Mouse (Mus musculus) liver, embryonic 11.5 days (tissue): Measurements from ENCODE around the gene Mcm7. TPM values are rescaled to one million over a fixed set of nuclear protein-coding genes. Genes with fewer than 3 reads are reported as not detected.

ENCODE experiments used
- ATAC-seq: fragments of 200-750 bp; cut with Nextera tagmentation; replicated peaks from 2 replicates; pipeline ENCODE4 v1.8.0; 2017; ENCODE audit warnings: moderate number of reproducible peaks, mild to moderate bottlenecking, moderate TSS enrichment, moderate library complexity; ENCODE audit not compliant: low FRiP score
- DNase-seq: peaks from one replicate; pipeline ENCODE4 v3.0.0-alpha.2; 2017; ENCODE audit warnings: low spot score
- H3K27ac ChIP-seq: fragments of 300-500 bp; sonication (generic); 2 replicates; pipeline ENCODE4 v1.5.1; 2014; ENCODE audit warnings: mild to moderate bottlenecking, low read depth, low read length, control low read depth
- H3K27me3 ChIP-seq: fragments of 300-500 bp; sonication (generic); replicated peaks from 2 replicates; pipeline ENCODE4 v1.6.1; 2014; ENCODE audit warnings: low read length, mixed read lengths; ENCODE audit not compliant: control insufficient read depth, insufficient read depth
- H3K36me3 ChIP-seq: fragments of 300-500 bp; sonication (generic); 2 replicates; pipeline ENCODE4 v1.6.1; 2014; ENCODE audit warnings: mild to moderate bottlenecking, low read length, moderate library complexity, mixed read lengths; ENCODE audit not compliant: control insufficient read depth, insufficient read depth
- H3K4me1 ChIP-seq: fragments of 300-500 bp; sonication (generic); replicated peaks from 2 replicates; pipeline ENCODE4 v1.6.1; 2014; ENCODE audit warnings: low read length, mixed read lengths; ENCODE audit not compliant: control insufficient read depth, insufficient read depth
- H3K4me2 ChIP-seq: fragments of 300-500 bp; sonication (generic); 2 replicates; pipeline ENCODE4 v1.6.1; 2014; ENCODE audit warnings: mild to moderate bottlenecking, control low read depth, moderate library complexity
- H3K4me3 ChIP-seq: fragments of 300-500 bp; sonication (generic); 2 replicates; pipeline ENCODE4 v1.5.1; 2014; ENCODE audit warnings: low read depth, low read length, control low read depth
- H3K9ac ChIP-seq: fragments of 300-500 bp; sonication (generic); 2 replicates; pipeline ENCODE4 v1.6.1; 2014; ENCODE audit warnings: low read depth, low read length, control low read depth
- H3K9me3 ChIP-seq: fragments of 300-500 bp; sonication (generic); 2 replicates; pipeline ENCODE4 v1.6.1; 2016; ENCODE audit warnings: low read length, inconsistent platforms, mixed read lengths; ENCODE audit not compliant: control insufficient read depth
- WGBS: fragments of 180-500 bp; shearing (Covaris S2); extraction: QIAGEN DNeasy Blood & Tissue Kit; methylation state at CpG from one replicate; pipeline ENCODE4 v1.1.7; 2014; 5-methylcytosine and 5-hydroxymethylcytosine counted together
- polyA plus RNA-seq: library from polyadenylated mRNA; unstranded; fragments of >200 nt; fragmentation: Nextera tagmentation; extraction: Ambion mirVana; gene quantifications from 2 replicates; pipeline ENCODE4 v1.2.1, GENCODE M21; 2014

Mcm7 gene
- polyA plus RNA-seq, 1 experiment from 2014 or later, result 308 TPM

- DNase-seq, result no peak
- WGBS, result 77% methylated on average over 10 of the region's 10 CpGs
- no peaks in the 10 kb centered on the region for H3K27me3 ChIP-seq
- no peak overlapping the region for H3K4me3 ChIP-seq
- no peak overlapping the region; the same call in 1 of the 2 replicates for H3K4me2 ChIP-seq
- no peaks in the 10 kb centered on the region for H3K9me3 ChIP-seq
- H3K4me1 ChIP-seq, result peaks cover 16% of the 10 kb centered on the region
- no peak overlapping the region for H3K9ac ChIP-seq
- no peak overlapping the region for H3K27ac ChIP-seq
- ATAC-seq, result no peak
- H3K36me3 ChIP-seq, result peaks cover 61% of the 10 kb centered on the region
Measured at GRCm38 (mm10) chr5:138163610-138164009, 8.6 kb downstream of the Mcm7 start.

- H3K36me3 ChIP-seq, result peaks cover 57% of the 10 kb centered on the region
- no peaks in the 10 kb centered on the region for H3K27me3 ChIP-seq
- ATAC-seq, result no peak
- no peak overlapping the region for H3K27ac ChIP-seq
- DNase-seq, result no peak
- H3K9me3 ChIP-seq, result no peaks in the 10 kb centered on the region
- H3K4me3 ChIP-seq, result no peak overlapping the region
- peak overlapping the region; percentile 11; the same call in 1 of the 2 replicates for H3K9ac ChIP-seq
- WGBS, result 62% methylated on average over 6 of the region's 6 CpGs
- peak overlapping the region; percentile 83; the same call in 1 of the 2 replicates for H3K4me2 ChIP-seq
- peaks cover 16% of the 10 kb centered on the region for H3K4me1 ChIP-seq
Measured at GRCm38 (mm10) chr5:138163046-138163445, 9.2 kb downstream of the Mcm7 start.

DNA sequence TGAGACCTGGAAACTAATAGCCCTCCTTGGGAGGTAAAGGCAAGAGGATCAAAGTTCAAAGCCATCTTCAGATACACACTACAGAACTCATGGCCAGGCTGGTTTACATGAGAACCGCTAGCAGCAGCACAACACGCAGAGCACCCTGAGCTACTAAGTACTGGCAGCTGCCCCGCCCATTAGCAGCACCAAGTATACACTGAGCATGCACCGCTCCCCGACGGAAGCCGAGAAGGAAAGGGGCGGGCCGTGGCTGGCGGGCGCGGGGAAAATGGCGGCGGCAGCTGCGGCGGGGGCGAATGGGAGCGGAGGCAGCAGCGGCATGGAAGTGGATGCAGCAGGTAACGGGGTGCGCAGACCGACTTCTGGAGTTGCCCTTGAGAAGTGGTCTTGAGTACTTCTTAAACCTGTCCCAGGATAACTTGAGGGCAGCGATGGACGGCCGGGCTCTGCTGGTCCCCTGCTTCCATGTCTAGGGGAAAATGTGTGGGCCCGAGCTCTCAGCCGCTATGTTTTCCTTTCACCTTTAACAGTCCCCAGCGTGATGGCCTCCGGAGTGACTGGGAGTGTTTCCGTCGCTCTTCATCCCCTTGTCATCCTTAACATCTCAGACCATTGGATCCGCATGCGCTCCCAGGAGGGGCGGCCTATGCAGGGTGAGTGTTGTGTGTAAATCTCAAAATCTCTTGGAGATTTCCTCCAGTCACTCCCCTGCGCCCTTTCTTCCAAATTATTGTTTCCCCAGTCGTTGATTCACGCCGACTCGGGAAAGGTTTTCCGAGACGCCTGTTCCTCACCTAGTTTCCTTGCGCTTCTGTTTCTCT, 11.2 kb downstream of the Mcm7 start, which contains the start of gene Cops6:
Gene Cops6, plus strand, starts transcription at position 230 of the 824 bp plus-strand sequence.
- ATAC-seq, result peak; percentile 93
- Histone ChIP-seq H3K4me1 (peaks cover 16% of the 10 kb centered on the region), H3K9ac (peak within 1 kb of the TSS; percentile 82), H3K27ac (peak within 1 kb of the TSS; percentile 76), H3K27me3 (no peaks in the 10 kb centered on the region), H3K36me3 (peaks cover 37% of the 10 kb centered on the region), H3K4me3 (peak within 1 kb of the TSS; percentile 88), H3K9me3 (no peaks in the 10 kb centered on the region), H3K4me2 (peak within 1 kb of the TSS; percentile 83)
- DNase-seq, result peak; percentile 96
- WGBS, result under 1% methylated on average over 42 of the region's 42 CpGs

- Histone ChIP-seq H3K27ac (no peak overlapping the region; the same call in 1 of the 2 replicates), H3K9ac (peak overlapping the region; percentile 82), H3K4me2 (peak overlapping the region; percentile 83), H3K36me3 (peaks cover 30% of the 10 kb centered on the region), H3K4me3 (peak overlapping the region; percentile 88), H3K27me3 (no peaks in the 10 kb centered on the region), H3K9me3 (no peaks in the 10 kb centered on the region), H3K4me1 (peaks cover 16% of the 10 kb centered on the region)
- DNase-seq (no peak), ATAC-seq (no peak)
- 64% methylated on average over 7 of the region's 7 CpGs for WGBS
Measured at GRCm38 (mm10) chr5:138160224-138160762, 11.9 kb downstream of the Mcm7 start.

DNA sequence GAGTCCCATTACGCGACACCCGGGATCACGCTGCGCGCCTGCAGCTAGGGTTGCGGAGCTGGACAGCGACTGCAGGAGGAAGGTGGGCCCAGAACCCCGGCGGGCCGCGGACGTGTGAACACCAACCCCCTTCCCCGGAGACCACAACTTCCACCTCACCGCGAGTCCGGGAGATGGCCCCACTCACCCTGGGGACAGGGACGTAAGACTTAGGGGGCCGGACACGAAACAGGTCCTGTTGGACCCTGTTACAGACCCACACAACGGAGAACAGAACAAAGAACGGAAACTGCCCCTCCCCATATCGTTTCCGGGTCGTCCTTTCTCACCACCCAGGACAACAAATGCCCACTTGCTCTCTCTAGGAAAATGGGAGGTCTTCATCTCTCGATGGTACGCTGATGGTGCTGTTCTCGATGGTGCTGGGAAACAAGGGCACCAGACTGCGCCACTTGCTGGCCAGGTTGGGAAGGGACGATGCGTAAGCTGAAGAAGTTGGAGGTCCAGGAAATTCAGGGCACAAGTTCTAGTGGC, 16.7 kb downstream of the Mcm7 start, which contains the start of gene Zfp113:
Gene Zfp113, minus strand, starts transcription at position 302 of the 534 bp plus-strand sequence.
- DNase-seq (peak; percentile 87), ATAC-seq (peak; percentile 97)
- Histone ChIP-seq H3K9me3 (no peaks in the 10 kb centered on the region), H3K36me3 (peaks cover 9% of the 10 kb centered on the region; the same call in 1 of the 2 replicates), H3K27me3 (no peaks in the 10 kb centered on the region), H3K4me1 (0 out of 2 replicates have a peak, but pooled peaks cover 3% of the 10 kb centered on the region), H3K4me2 (peak within 1 kb of the TSS; percentile 90), H3K9ac (peak within 1 kb of the TSS; percentile 91), H3K27ac (peak within 1 kb of the TSS; percentile 65), H3K4me3 (peak within 1 kb of the TSS; percentile 85)
- under 1% methylated on average over 31 of the region's 31 CpGs for WGBS

- ATAC-seq (no peak), DNase-seq (no peak)
- WGBS, result 71% methylated on average over 3 of the region's 3 CpGs
- no peak overlapping the region for H3K9ac ChIP-seq
- H3K27ac ChIP-seq, result no peak overlapping the region
- no peaks in the 10 kb centered on the region for H3K4me1 ChIP-seq
- H3K4me3 ChIP-seq, result peak overlapping the region; percentile 85
- peak overlapping the region; percentile 90 for H3K4me2 ChIP-seq
- no peaks in the 10 kb centered on the region for H3K9me3 ChIP-seq
- no peaks in the 10 kb centered on the region for H3K27me3 ChIP-seq
- peaks cover 12% of the 10 kb centered on the region; the same call in 1 of the 2 replicates for H3K36me3 ChIP-seq
Measured at GRCm38 (mm10) chr5:138154390-138154789, 17.8 kb downstream of the Mcm7 start.

- DNase-seq (no peak), ATAC-seq (no peak)
- Histone ChIP-seq H3K4me1 (peaks cover 11% of the 10 kb centered on the region), H3K9me3 (no peaks in the 10 kb centered on the region), H3K36me3 (peaks cover 15% of the 10 kb centered on the region; the same call in 1 of the 2 replicates), H3K27me3 (no peaks in the 10 kb centered on the region), H3K4me2 (no peak overlapping the region), H3K4me3 (no peak overlapping the region), H3K27ac (no peak overlapping the region), H3K9ac (no peak overlapping the region)
- WGBS, result 54% methylated on average over 4 of the region's 4 CpGs
Measured at GRCm38 (mm10) chr5:138138585-138138984, 33.6 kb downstream of the Mcm7 start.

- peaks cover 18% of the 10 kb centered on the region; the same call in 1 of the 2 replicates for H3K36me3 ChIP-seq
- no peak overlapping the region for H3K9ac ChIP-seq
- peak; percentile 72 for ATAC-seq
- no peak for DNase-seq
- WGBS, result 59% methylated on average over 8 of the region's 8 CpGs
- H3K4me2 ChIP-seq, result no peak overlapping the region
- no peaks in the 10 kb centered on the region for H3K27me3 ChIP-seq
- peaks cover 11% of the 10 kb centered on the region for H3K4me1 ChIP-seq
- no peak overlapping the region for H3K27ac ChIP-seq
- no peak overlapping the region for H3K4me3 ChIP-seq
- no peaks in the 10 kb centered on the region for H3K9me3 ChIP-seq
Measured at GRCm38 (mm10) chr5:138137935-138138549, 34.2 kb downstream of the Mcm7 start.
